Mouse (Mus musculus): ENCODE results near the gene Thsd7a.

Thsd7a gene

GRCm38 (mm10) chr6:12503867-12504266 is 245.3 kb downstream of the Thsd7a start:
- no peak for DNase-seq (ENCODE audit: low spot score in 2 of 2)

- DNase-seq (ENCODE audit: low spot score in 2 of 2), result no peak
Measured at GRCm38 (mm10) chr6:12500888-12501287, 248.3 kb downstream of the Thsd7a start.

DNA sequence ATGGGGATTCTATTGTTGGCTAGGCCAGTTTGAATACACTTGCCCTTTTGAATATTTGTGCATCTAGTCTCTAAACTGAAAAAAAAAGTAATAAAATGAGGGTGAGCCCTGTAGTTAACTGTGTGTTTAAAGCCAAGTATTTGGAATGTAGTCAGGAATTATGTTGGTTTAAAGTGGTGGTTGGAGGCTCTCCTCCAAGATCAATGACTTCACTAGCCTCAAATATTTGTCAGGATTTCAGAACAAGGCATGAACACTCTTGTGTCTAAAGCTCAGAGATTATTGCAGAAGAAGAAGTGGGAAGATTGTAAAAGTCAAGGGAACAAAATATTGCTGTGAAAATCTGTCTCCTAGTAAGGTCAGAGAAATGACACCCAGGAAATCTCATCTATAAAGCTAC is 249.3 kb downstream of the Thsd7a start:
- no peak for DNase-seq (ENCODE audit: low spot score in 2 of 2)

GRCm38 (mm10) chr6:12493571-12493970 is 255.6 kb downstream of the Thsd7a start:
- no peak for DNase-seq (ENCODE audit: low spot score in 2 of 2)

DNA sequence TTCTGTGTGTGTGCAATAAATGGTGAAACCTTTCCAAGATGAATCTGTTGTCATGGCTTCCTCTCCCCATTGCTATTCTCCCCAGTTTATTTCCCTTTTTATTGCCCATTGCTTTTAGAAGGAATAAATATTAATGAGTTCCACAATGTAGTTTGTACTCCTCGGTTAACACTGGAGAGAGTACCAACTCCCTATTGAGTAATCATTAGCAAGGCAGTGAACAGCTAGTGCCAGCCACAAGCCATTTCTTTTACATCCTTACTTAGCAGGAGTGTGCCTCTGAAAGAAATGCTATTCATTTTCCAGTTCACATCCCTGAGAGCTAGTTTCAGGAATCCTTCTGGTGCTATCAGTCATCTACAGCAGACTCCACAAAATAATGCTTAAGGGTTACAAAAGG is 260.3 kb downstream of the Thsd7a start:
- no peak for DNase-seq (ENCODE audit: low spot score in 2 of 2)

DNA sequence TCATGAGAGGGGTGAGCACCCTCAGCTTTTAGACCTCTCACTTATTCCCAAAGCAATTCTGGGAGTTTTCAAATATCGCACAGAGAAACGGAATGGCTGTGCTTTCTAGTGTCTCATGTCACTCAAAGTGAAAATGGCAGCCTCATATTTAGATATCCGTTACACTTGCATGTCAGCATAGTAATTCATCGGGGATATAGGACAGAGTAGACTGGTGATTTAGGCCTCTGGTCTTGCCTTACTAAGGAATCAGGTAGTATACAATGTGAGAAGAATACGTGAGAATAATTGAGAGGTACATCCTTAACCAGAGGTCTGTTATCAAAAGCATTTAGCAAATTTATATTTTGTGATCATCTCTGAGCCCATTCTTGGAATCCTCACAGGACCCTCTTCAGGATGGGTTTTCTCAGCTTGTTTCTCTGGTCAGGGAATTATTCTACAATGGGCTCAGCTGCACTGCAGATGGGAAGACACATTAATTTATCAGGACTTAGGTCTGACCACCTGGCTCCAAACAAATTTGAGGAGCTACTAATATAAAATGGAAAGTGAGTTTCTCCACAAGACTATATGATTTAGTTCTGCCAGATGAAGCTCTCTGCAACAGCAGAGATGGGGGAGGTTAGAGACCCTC is 267.6 kb downstream of the Thsd7a start:
- no peak for DNase-seq (ENCODE audit: low spot score in 2 of 2)

GRCm38 (mm10) chr6:12478359-12478758 is 270.9 kb downstream of the Thsd7a start:
- DNase-seq (ENCODE audit: low spot score in 2 of 2), result peak in 1 of 2 experiments; percentile 65

- no peak for DNase-seq (ENCODE audit: low spot score in 2 of 2)
Measured at GRCm38 (mm10) chr6:12470935-12471334, 278.3 kb downstream of the Thsd7a start.

- DNase-seq (ENCODE audit: low spot score in 2 of 2), result no peak
Measured at GRCm38 (mm10) chr6:12467339-12468124, 281.7 kb downstream of the Thsd7a start.

GRCm38 (mm10) chr6:12458841-12459240 is 290.4 kb downstream of the Thsd7a start:
- DNase-seq (ENCODE audit: low spot score in 2 of 2), result no peak

- DNase-seq (ENCODE audit: low spot score in 2 of 2), result no peak
Measured at GRCm38 (mm10) chr6:12457451-12457850, 291.8 kb downstream of the Thsd7a start.

DNA sequence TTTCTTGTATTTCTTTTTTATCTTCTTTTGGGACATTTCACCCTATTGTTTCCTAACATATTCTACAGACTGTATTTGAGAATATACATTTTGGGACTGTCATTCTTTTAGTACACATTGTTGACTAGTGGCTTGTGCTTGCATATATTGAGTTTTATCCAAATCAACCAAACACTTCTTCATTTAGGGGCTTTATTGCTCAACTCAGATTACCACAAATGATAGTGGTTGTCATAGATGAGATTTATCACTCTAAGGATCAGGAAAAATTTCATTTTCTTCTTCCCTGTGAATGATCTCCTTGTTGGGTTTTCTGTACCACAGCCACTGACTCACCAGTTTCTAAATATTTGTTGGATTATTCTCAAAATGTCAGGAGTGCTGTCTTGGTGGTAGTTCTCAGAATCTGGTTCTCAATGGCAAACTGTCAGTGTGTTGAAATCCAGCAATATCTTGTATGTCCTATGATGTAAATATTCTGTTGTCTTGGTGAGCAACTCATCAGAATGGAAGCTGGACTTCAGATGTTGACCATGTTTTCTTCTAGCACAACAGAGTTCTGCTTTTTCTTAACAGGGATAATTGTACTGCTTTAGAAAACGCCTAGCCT is 294.2 kb downstream of the Thsd7a start:
- DNase-seq (ENCODE audit: low spot score in 2 of 2), result no peak

DNA sequence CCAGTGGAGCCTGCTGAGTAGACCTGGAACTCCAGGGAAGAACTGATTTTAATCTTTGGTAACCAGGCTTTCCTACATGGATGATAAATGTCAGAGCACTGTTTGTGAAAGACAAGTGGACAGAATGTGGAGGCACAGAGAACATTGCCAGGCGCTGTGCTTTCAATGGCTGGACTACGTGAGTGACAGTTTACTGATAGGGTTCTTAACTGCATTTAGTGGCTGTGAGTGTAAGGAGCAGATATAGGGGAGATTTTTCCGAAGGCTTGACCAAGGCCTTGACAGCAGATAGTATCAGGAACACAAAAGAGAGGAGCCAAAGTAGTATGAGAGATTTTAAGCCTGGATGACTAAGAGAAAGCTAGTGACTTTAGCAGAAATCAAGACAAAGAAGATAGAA is 295.1 kb downstream of the Thsd7a start:
- DNase-seq (ENCODE audit: low spot score in 2 of 2), result no peak

GRCm38 (mm10) chr6:12448851-12449250 is 300.4 kb downstream of the Thsd7a start:
- DNase-seq (ENCODE audit: low spot score in 2 of 2), result no peak

GRCm38 (mm10) chr6:12445486-12445885 is 303.7 kb downstream of the Thsd7a start:
- DNase-seq (ENCODE audit: low spot score in 2 of 2), result no peak

DNA sequence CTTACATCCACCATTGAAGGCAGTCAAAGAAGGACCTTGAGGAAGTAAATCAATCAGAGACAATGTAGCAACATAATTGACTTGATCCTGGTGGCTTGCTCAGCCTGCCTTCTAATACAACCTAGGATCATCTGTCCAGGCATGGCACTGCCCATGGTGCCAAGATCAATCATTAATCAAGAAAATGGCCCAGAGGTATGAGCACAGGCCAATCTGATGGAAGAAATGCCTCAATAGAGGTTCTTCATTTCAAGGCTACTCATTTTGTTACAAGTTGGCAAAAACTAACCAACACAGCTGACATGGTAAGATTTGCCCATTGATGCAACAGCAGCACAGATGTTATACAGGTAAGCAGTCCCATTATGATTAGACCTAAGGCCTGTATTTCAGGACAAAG is 309.6 kb downstream of the Thsd7a start:
- DNase-seq (ENCODE audit: low spot score in 2 of 2), result no peak

GRCm38 (mm10) chr6:12419070-12419469 is 330.1 kb downstream of the Thsd7a start:
- DNase-seq (ENCODE audit: low spot score in 2 of 2), result no peak

DNA sequence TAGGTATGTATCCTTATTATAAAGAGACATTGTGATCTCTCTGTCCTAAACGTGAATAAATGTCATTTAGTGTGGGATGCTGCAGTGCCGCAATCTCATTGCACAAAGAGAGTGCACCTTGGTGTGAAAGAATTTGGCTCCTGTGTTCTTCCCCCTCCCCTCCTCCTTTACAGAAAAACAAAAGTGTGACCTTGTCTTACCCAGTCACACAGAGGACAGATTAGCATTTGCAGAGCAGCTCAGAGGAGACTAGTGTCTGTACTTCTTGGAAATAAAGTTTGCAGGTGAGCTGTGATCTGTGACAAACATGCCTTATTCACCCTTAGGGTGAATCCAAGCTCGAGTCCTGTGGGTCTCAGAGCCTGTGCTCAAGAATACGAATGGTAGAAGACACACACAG is 332.2 kb downstream of the Thsd7a start:
- DNase-seq (ENCODE audit: low spot score in 2 of 2), result no peak

- DNase-seq (ENCODE audit: low spot score in 2 of 2), result no peak
Measured at GRCm38 (mm10) chr6:12404441-12404840, 344.8 kb downstream of the Thsd7a start.

- DNase-seq (ENCODE audit: low spot score in 2 of 2), result no peak
Measured at GRCm38 (mm10) chr6:12402996-12403395, 346.2 kb downstream of the Thsd7a start.

DNA sequence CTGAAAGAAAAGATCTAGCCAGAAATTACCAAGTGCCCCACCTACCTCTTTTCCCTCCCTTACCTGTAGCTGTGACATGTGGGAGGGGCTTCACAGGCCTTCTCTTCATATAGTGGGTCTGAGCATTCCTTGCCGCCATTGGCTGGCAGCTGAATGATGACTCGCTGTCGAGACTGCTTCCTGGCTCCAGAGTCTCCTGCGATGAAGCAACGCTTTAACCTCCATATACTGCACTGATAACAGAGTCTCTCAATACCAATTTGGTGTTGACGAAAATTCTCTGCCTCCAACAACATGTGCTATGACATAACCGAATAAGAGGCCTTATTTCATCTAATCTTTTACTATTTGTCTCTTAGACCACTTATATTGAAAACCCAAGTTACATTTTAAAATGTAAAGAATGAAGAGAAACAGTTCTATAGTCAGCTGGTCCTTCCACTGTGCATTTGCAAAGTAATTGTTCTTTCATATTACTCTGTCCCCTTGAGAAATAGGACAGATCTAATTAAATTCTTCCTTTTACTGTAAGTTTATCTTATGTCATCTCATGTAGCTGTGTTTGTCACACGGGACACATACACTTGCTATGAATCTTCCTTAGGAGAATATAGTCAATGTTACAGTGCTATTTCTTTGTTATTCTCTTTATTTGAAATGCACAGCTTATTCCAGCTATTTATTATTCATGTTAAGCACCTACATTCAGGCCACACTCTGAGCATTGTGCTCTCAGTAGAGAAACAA is 351.3 kb downstream of the Thsd7a start:
- no peak for DNase-seq (ENCODE audit: low spot score in 2 of 2)
